Mouse (Mus musculus) skeletal muscle tissue, adult 2 months (tissue): ENCODE data around the gene Klhl21.

Source experiments
- DNase-seq: peaks from one replicate; pipeline ENCODE4 v3.0.0-alpha.2; 2012; ENCODE audit warnings: low read depth, low spot score

The Klhl21 gene

GRCm38 (mm10) chr4:151995371-151996172 is 13.0 kb upstream of the Klhl21 start:
- no peak for DNase-seq

DNA sequence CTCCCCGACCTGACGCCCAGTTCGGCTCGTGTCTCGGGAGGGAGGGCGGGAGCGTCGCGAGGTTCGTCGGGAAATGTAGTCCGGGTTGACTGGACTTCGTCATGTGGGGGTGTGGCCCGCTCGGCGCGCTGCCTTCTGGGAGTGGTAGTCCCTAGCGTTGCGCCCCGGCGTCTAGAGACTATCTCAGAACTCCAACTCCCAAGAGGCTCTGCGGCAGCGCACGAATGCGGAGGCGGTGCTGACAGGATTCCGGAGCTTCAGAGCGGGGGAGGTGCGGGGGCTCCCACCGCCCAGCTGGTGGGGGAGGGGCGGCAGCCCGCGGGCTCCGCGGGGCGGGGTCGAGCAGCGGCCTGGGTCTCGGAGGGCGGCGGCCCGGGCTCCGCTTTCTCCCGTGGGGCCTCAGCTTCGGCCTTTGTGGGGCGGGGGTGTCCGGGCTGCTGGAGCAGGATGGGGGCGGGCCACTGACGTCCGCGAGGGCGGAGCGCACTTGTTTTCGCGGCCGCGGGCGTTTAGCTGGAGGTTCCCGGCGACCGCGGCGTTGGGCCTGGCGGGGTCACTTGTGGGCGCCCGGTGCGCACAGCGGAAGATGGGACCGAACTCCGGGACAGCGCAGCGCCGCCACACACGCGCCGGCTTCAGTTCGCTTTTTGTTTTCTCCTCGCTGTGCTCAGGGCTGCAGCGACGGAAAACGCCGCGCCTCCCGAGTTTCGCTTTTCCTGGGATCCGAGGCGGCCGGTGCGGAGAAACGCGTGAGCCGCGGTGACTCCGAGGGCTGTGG is 12.2 kb upstream of the Klhl21 start, which contains the start of gene Phf13:
Gene Phf13, minus strand, starts transcription at position 86 of the 778 bp plus-strand sequence.
- peak; percentile 98 for DNase-seq

- no peak for DNase-seq
Measured at GRCm38 (mm10) chr4:151996951-151997222, 11.7 kb upstream of the Klhl21 start.

DNA sequence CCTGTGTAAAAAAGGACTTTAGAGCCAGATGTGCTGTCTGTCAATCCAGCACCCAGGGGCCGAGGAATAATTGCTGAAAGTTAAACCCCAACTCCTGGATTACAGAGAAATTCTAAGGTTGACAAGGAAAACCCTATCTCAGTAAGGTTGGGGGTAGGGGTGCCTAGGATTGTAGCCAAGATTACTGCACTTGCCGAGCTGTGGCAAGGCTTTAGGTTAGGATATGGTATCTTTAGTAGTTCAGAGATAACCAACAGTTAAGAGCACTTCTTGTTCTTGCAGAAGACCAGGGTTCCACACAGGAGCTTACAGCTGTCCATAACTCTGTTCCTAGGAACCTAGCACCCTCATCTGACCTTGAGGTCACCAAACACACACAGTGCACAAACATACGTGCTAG is 10.9 kb upstream of the Klhl21 start:
- DNase-seq: no peak

- no peak for DNase-seq
Measured at GRCm38 (mm10) chr4:151999481-151999880, 9.1 kb upstream of the Klhl21 start.

DNA sequence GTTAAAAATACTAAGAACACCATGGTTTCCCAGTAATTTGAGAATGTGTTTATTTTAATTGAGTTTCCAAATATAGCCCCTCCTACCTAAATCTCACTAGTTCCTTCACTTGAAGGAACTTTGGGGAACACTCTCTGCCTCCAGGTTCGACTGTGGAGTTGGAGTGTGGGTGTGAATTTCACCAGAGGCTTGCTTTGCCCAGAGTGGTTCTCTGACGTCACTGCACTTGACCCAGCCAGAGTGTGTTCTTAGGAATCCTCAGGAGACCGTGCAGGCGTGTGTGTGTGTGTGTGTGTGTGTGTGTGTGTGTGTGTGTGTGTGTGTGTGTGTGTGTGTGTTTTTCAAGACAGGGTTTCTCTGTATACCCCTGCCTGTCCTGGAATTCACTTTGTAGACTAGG is 7.7 kb upstream of the Klhl21 start:
- peak; percentile 71 for DNase-seq

DNA sequence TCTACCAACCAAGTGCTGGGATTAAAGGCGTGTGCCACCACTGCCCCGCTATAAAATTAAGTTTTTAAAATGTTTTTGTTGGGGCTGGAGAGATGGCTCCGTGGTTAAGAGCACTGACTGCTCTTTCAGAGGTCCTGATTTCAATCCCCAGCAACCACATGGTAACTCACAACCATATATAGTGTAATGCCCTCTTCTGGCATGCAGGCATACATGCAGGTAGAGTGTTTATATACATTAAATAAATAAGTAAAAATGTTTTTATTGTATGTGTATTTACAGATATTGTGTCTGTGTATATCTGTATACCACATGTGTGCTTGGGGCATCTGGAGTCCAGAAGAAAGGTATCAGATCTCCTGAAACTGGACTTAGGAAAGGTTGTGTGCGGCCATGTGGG is 7.3 kb upstream of the Klhl21 start:
- no peak for DNase-seq

DNA sequence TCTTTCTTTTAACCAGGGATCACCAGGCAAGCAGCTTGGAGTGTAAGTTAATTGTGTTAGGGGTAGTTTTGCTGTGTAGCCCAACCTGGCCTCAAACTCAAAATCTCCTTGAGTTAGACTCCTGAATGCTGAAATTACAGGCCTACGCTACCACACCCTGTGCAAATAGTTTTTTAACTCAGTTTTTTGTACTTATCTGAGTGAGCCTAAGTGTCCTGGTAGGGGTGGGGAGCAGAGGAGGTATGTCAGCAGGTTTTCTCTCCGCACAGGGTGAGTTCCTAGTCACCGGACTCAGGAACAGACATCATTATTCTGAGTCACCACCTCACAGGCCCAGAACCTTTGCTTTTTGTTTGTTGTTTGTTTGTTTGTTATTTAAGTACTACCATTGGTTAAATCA is 6.5 kb upstream of the Klhl21 start:
- DNase-seq: no peak

DNA sequence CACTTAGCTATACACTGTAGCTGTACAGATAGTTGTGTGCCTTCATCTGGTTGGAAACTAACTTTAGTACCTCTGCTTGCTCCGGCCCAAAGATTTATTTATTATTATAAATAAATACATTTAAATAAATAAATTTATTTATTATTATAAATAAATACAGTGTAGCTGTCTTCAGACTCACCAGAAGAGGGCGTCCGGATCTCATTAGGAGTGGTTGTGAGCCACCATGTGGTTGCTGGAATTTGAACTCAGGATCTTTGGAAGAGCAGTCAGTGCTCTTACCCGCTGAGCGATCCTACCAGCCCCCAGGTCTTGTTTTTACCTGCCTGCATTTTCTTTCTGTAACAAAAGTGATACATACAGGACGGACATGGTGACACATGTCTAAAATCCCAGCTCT is 2.5 kb upstream of the Klhl21 start:
- DNase-seq: no peak

DNA sequence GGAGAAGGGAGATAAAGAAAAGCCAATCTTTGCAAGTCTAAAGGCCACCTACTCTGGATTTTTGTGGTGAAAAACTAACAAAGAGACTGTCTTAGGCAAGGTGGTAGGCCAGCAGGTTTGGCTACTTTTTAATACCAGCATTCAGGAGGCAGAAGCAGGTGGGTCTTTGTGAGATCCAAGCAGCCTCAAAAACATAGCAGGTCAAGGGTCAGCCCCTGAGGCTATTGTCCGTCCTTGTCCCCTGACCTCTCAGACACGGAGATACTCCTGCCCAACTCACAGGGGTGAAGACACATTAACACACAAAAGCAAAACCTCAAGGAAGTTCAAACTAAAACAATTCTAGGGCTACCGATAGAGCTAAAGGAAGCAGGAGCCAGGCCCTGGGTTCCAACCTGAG is 1.8 kb upstream of the Klhl21 start:
- DNase-seq: no peak

- no peak for DNase-seq
Measured at GRCm38 (mm10) chr4:152007481-152008147, 989 bp upstream of the Klhl21 start.

GRCm38 (mm10) chr4:152008148-152008500 is 479 bp upstream of the Klhl21 start:
- DNase-seq: no peak

DNA sequence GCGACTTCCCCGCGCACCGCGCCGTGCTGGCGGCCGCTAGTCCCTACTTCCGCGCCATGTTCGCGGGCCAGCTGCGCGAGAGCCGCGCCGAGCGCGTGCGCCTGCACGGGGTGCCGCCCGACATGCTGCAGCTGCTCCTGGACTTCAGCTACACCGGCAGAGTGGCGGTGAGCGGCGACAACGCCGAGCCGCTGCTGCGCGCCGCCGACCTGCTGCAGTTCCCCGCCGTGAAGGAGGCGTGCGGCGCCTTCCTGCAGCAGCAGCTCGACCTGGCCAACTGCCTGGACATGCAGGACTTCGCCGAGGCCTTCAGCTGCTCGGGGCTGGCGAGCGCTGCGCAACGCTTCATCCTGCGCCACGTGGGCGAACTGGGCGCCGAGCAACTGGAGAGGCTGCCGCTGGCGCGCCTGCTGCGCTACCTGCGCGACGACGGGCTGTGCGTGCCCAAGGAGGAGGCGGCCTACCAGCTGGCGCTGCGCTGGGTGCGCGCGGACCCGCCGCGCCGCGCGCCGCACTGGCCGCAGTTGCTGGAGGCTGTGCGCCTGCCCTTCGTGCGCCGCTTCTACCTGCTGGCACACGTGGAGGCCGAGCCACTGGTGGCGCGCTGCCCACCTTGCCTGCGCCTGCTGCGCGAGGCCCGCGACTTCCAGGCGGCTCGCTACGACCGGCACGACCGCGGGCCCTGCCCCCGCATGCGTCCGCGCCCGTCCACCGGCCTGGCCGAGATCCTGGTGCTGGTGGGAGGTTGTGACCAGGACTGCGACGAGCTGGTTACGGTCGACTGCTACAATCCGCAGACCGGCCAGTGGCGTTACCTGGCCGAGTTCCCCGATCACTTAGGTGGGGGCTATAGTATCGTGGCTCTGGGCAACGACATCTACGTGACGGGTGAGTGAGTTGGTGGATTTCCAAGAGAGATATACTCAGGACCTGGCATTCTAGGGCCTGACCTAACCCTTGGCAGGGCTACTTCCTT is 761 bp downstream of the Klhl21 start:
- DNase-seq: peak; percentile 87

DNA sequence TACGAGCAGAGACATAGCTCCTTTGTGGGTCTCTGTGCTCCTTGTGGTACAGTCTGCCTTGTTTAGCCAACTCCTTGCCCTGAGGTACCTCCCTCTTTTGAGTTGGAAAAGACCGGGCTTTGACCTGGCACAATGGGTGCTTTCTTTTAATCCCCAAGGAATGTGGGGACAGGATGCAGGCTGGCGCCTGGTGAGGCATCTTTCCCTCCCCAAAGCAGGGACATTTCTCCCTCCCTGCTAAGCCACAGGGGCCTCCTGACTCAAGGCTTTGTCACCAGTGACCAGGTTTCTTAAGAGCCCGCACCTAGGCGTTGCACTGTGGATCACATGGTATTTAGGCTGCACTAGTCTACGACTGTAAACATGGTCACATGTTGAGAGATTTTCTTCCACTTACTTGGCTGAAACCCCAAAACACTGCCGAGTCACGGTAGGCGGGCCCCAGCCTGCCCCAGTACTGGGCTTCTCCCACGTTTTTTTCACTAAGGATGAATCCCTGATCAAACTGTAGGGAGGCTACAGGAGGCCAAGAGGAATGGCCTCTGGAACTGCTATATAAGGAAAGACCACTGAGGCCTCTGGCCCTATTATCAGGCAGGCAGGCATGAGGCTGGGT is 1.6 kb downstream of the Klhl21 start:
- peak; percentile 90 for DNase-seq

DNA sequence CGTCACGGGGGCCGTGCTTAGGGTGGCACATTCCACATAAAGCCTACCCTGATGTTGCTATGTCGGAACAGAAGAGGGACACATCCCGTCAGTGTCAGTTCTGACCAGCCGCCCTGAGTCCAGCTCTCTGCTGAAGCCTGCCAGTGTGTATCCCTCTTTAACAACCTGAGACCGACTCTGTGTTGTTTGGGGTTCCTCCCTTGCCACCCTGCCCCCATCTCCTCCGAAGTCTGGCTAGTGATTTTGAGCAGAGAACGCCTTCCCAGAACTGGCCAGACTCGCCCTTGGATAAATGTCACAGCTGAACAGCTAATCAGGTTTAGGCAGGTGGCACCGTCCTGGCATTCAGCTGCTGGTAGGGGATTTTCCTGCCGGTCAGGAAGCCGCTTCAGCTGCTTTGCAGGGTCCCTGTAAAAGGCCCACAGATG is 2.1 kb downstream of the Klhl21 start:
- DNase-seq: peak; percentile 68

DNA sequence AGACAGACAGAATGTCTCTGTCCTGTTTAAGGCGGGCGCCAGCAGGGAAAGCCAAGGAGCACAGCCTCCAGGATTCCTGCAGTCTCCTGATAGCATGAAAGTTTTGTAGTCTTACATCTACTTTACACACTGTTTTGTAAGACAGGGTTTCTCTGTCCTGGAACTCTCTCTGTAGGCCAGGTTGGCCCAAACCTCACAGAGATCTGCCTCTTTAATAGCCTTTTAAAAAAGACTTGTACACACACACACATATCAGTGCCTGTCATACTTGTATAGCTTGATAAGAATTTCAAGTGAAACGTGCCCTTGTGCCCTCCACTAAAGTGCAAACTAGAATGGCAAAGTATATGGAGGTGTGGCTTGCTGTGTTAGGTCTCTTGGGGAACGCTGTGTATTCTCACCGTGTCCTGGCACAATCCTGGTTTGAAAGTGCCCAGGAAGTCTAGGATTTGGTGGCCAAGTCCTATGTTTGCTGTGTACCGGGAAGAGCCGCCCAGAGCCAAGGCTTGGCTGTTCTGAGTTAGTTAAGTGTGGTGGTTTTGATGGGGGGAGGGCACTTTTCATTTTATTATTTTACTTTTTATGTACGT is 2.7 kb downstream of the Klhl21 start:
- DNase-seq: no peak

GRCm38 (mm10) chr4:152012109-152012508 is 3.5 kb downstream of the Klhl21 start:
- DNase-seq: no peak

GRCm38 (mm10) chr4:152013036-152013813 is 4.6 kb downstream of the Klhl21 start:
- DNase-seq: peak; percentile 76

- DNase-seq: no peak
Measured at GRCm38 (mm10) chr4:152019073-152019472, 10.5 kb downstream of the Klhl21 start.

- no peak for DNase-seq
Measured at GRCm38 (mm10) chr4:152020024-152020423, 11.4 kb downstream of the Klhl21 start.
